Mouse (Mus musculus) myocyte (in vitro differentiated cells): Measurements from ENCODE around the gene Fgf14. TPM values are rescaled to one million over a fixed set of nuclear protein-coding genes. Genes with fewer than 3 reads are reported as not detected.

ENCODE experiments used
- H3K27me3 ChIP-seq: one replicate; pipeline ENCODE4 v1.6.1; 2011; ENCODE audit not compliant: control insufficient read depth, insufficient read depth, insufficient read length
- H3K36me3 ChIP-seq: one replicate; pipeline ENCODE4 v1.6.1; 2011; ENCODE audit not compliant: control insufficient read depth, insufficient read depth
- H3K4me2 ChIP-seq: one replicate; pipeline ENCODE4 v1.6.1; 2011; ENCODE audit warnings: low read depth, control low read depth
- H3K4me3 ChIP-seq: one replicate; pipeline ENCODE4 v1.5.1; 2011; ENCODE audit warnings: mild to moderate bottlenecking, control low read depth, moderate library complexity
- H3K79me2 ChIP-seq: one replicate; pipeline ENCODE4 v1.6.1; 2011; ENCODE audit not compliant: control insufficient read depth, insufficient read depth
- H3ac ChIP-seq: one replicate; pipeline ENCODE4 v1.6.1; 2011; ENCODE audit not compliant: control insufficient read depth, insufficient read length
- CEBPB ChIP-seq: IDR thresholded peaks from 2 replicates; pipeline ENCODE4 v1.6.1; 2011; ENCODE audit warnings: mild to moderate bottlenecking, moderate library complexity; ENCODE audit not compliant: poor library complexity, insufficient read depth, severe bottlenecking
- E2F4 ChIP-seq: IDR thresholded peaks from one replicate; pipeline ENCODE4 v1.6.1; 2011; ENCODE audit warnings: mild to moderate bottlenecking, control low read depth, moderate library complexity; ENCODE audit not compliant: insufficient read depth
- MAX ChIP-seq: IDR thresholded peaks from one replicate; pipeline ENCODE4 v1.6.1; 2011; ENCODE audit warnings: low read depth, mild to moderate bottlenecking, control low read depth
- MYOD1 ChIP-seq, 3 experiments: IDR thresholded peaks; one replicate each; pipeline ENCODE4 v1.6.1; 2011; ENCODE audit warnings: control low read depth in 2 of 3, low read depth in 2 of 3, mild to moderate bottlenecking in 2 of 3, moderate library complexity in 1 of 3; ENCODE audit not compliant: insufficient read length in 2 of 3, control insufficient read depth in 1 of 3
- MYOG ChIP-seq, 3 experiments: IDR thresholded peaks; one replicate each; pipeline ENCODE4 v1.6.1; 2011; ENCODE audit warnings: control low read depth in 2 of 3, low read depth in 2 of 3, mild to moderate bottlenecking in 2 of 3; ENCODE audit not compliant: insufficient read length in 2 of 3, control insufficient read depth in 1 of 3, insufficient read depth in 1 of 3
- POLR2A ChIP-seq: IDR thresholded peaks from one replicate; pipeline ENCODE4 v1.6.1; 2011; ENCODE audit warnings: low read depth, mild to moderate bottlenecking, control low read depth, moderate library complexity; ENCODE audit not compliant: insufficient read length
- POLR2AphosphoS2 ChIP-seq: IDR thresholded peaks from one replicate; pipeline ENCODE4 v1.6.1; 2011; ENCODE audit warnings: low read depth, control low read depth; ENCODE audit not compliant: insufficient read length
- REST ChIP-seq: IDR thresholded peaks from one replicate; pipeline ENCODE4 v1.6.1; 2011; ENCODE audit warnings: mild to moderate bottlenecking, control low read depth, moderate library complexity; ENCODE audit not compliant: insufficient read depth, insufficient read length
- SRF ChIP-seq: IDR thresholded peaks from one replicate; pipeline ENCODE4 v1.6.1; 2011; ENCODE audit warnings: low read depth; ENCODE audit not compliant: control insufficient read depth, insufficient read length
- TCF12 ChIP-seq: IDR thresholded peaks from one replicate; pipeline ENCODE4 v1.6.1; 2011; ENCODE audit warnings: mild to moderate bottlenecking, control low read depth; ENCODE audit not compliant: poor library complexity, insufficient read depth, severe bottlenecking
- TCF3 ChIP-seq: IDR thresholded peaks from one replicate; pipeline ENCODE4 v1.6.1; 2011; ENCODE audit warnings: low read depth, control low read depth; ENCODE audit not compliant: insufficient read length
- USF1 ChIP-seq: IDR thresholded peaks from one replicate; pipeline ENCODE4 v1.6.1; 2011; ENCODE audit warnings: low read depth, mild to moderate bottlenecking, control low read depth, moderate library complexity
- polyA plus RNA-seq: library from polyadenylated mRNA; unstranded; fragments of >200 nt; fragmentation: generic; extraction: Trizol; gene quantifications from one replicate; pipeline ENCODE4 v1.2.1, GENCODE M21; 2012; ENCODE audit warnings: missing spikeins

Gene Fgf14
- polyA plus RNA-seq, 1 experiment, result not detected

- Histone ChIP-seq H3K27me3 (no peaks in the 10 kb centered on the region), H3K4me2 (no peak overlapping the region), H3ac (no peak overlapping the region), H3K79me2 (no peaks in the 10 kb centered on the region), H3K36me3 (no peaks in the 10 kb centered on the region), H3K4me3 (no peak overlapping the region)
- TF ChIP-seq MYOG (IDR thresholded peaks at IDR 0.05; ENCODE audit: control insufficient read depth in 1 of 3, insufficient read depth in 1 of 3, insufficient read length in 2 of 3, low read depth in 2 of 3), result no peak
- TF ChIP-seq MYOD1 (IDR thresholded peaks at IDR 0.05; ENCODE audit: control insufficient read depth in 1 of 3, insufficient read length in 2 of 3, low read depth in 2 of 3), result no peak
- no peak for TF ChIP-seq POLR2AphosphoS2
- no peak for TF ChIP-seq TCF12
- TF ChIP-seq MAX, result no peak
- no peak for TF ChIP-seq REST
- no peak for TF ChIP-seq SRF
- TF ChIP-seq POLR2A, result no peak
- TF ChIP-seq E2F4, result no peak
- no peak for TF ChIP-seq TCF3
- TF ChIP-seq USF1, result no peak
- no peak for TF ChIP-seq CEBPB
Observed at GRCm38 (mm10) chr14:124266977-124267376, 409.9 kb downstream of the Fgf14 start.

DNA sequence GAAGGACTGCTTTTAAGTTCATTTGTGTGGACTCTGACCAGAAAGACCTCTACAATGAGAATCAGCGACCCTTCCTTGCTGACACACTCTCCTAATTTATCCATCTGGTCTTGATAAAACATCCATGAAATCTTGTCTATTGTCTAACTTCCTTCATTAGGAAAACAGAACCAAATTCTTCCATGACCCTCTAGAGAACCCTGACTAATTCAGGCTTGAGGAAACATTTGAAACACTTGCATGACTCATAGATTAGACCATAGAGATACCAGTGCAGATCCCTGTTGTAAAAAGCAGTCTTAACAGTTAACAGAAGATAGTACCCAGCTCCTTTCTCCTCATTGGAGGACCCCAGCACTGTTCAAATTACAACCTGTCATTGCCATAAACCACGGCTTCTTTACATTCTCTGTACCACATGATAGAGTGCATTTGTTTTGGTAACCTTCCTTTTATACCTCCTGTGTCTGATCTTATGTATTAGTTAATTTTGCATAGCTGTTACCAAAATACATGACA, 412.3 kb downstream of the Fgf14 start:
- no peaks in the 10 kb centered on the region for H3K36me3 ChIP-seq
- H3K4me3 ChIP-seq, result no peak overlapping the region
- no peak for TF ChIP-seq MAX
- no peaks in the 10 kb centered on the region for H3K79me2 ChIP-seq
- no peak overlapping the region for H3ac ChIP-seq
- H3K4me2 ChIP-seq, result no peak overlapping the region
- H3K27me3 ChIP-seq, result no peaks in the 10 kb centered on the region

DNA sequence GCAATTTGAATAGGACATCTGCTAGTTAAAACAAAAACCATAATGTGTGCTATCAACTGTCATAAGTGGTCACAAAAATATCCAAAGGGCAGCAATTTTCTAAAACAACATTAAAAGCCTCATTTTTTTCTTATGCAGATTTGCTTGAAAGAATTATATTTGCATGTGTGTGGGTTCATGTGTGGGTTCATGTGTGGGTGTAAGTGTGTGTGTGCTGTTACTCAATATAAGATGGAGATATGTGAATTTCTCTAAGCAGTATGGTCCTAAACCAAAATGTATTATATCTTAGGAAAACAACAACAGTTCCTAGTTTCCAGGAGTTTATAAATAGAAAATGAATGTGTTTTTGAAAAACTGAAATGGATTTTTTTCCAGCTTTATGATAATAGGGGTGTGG, 413.7 kb downstream of the Fgf14 start:
- no peak overlapping the region for H3ac ChIP-seq
- no peaks in the 10 kb centered on the region for H3K79me2 ChIP-seq
- no peaks in the 10 kb centered on the region for H3K27me3 ChIP-seq
- no peak overlapping the region for H3K4me2 ChIP-seq
- TF ChIP-seq REST (no peak), CEBPB (no peak), MYOD1 (IDR thresholded peaks at IDR 0.05; ENCODE audit: control insufficient read depth in 1 of 3, insufficient read length in 2 of 3, low read depth in 2 of 3) (no peak), TCF3 (no peak), USF1 (no peak), POLR2AphosphoS2 (no peak), MYOG (IDR thresholded peaks at IDR 0.05; ENCODE audit: control insufficient read depth in 1 of 3, insufficient read depth in 1 of 3, insufficient read length in 2 of 3, low read depth in 2 of 3) (no peak), POLR2A (no peak), SRF (no peak), E2F4 (no peak), TCF12 (no peak), MAX (no peak)
- H3K4me3 ChIP-seq, result no peak overlapping the region
- H3K36me3 ChIP-seq, result no peaks in the 10 kb centered on the region

- Histone ChIP-seq H3K4me2 (no peak overlapping the region), H3K27me3 (no peaks in the 10 kb centered on the region), H3K36me3 (no peaks in the 10 kb centered on the region), H3K4me3 (no peak overlapping the region), H3K79me2 (no peaks in the 10 kb centered on the region), H3ac (no peak overlapping the region)
- TF ChIP-seq CEBPB (no peak), MAX (no peak), TCF3 (no peak), POLR2AphosphoS2 (no peak), SRF (no peak), REST (no peak), MYOD1 (IDR thresholded peaks at IDR 0.05; ENCODE audit: control insufficient read depth in 1 of 3, insufficient read length in 2 of 3, low read depth in 2 of 3) (no peak), USF1 (no peak), POLR2A (no peak)
Observed at GRCm38 (mm10) chr14:124247517-124247916, 429.4 kb downstream of the Fgf14 start.

DNA sequence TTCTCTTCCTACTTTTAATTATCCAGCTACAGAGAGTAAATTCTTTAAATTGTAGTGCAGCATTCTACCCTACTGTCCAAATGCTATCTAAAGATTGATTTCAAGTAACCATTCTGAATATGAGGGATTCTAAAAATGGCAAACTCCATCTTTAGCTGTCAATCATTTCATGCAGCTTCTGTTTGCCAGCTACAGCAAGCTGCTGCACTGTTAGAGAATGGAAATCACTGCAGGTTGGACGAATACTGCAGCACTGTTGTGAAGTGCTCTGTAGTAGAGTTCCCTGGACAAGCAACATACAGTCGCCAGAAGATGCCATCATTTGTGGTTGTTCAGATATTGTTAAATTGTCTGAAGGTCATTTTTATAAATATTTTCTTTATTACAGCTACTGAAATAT, 453.5 kb downstream of the Fgf14 start:
- Histone ChIP-seq H3K36me3 (no peaks in the 10 kb centered on the region), H3ac (no peak overlapping the region), H3K4me2 (no peak overlapping the region), H3K79me2 (no peaks in the 10 kb centered on the region), H3K27me3 (no peaks in the 10 kb centered on the region), H3K4me3 (no peak overlapping the region)
- no peak for TF ChIP-seq SRF
- no peak for TF ChIP-seq MAX
- TF ChIP-seq CEBPB, result no peak
- no peak for TF ChIP-seq TCF12
- TF ChIP-seq MYOG (IDR thresholded peaks at IDR 0.05; ENCODE audit: control insufficient read depth in 1 of 3, insufficient read depth in 1 of 3, insufficient read length in 2 of 3, low read depth in 2 of 3), result no peak
